Mouse (Mus musculus): ENCODE data around the gene Mettl7b. TPM values are rescaled to one million over a fixed set of nuclear protein-coding genes. Genes with fewer than 3 reads are reported as not detected.

The Mettl7b gene
- polyA plus RNA-seq, 1 experiment, result not detected

DNA sequence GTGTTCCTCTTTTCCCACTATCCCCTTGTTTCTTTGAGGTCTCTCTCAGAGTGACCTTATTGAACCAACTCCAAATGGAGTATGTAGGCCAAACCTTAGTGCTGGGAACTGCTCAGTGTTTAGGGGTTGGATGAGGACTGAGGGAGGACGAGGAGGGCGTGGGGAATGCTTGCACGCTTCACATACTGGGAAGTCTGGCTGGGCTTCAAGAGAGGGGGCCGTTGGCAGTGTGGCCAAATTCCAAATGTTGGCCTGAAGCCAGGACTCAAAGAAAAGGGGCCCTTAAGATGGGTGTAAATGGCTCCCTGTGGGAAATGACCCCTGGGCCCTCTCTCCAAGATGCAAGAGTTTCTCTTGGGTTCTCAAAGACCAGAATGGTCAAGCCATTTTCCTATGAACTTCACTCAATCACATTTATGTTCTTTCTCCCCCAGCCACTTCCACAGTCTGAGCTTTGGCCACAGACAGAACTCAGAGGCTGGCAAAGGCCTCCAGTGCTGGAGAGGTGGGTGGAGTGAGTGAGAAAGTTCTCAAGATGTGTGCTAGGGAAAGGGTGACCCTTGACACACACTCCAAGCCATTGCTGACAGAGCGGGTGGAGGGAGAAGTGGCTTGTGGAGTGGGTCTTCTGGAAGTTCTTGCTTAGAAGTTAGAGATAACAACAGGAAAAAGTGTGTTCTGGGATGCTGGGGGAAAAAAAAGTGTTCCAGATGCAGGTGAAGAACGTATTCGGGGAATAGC is 31.0 kb downstream of the Mettl7b start:
- TF ChIP-seq POLR2A (IDR thresholded peaks at IDR 0.05; ENCODE audit: borderline replicate concordance, insufficient read depth, low read length), result no peak
- TF ChIP-seq CTCF (IDR thresholded peaks at IDR 0.05; ENCODE audit: borderline replicate concordance, insufficient read depth, low read depth, low read length), result no peak
- Histone ChIP-seq H3K4me3 (replicated peaks; ENCODE audit: insufficient read depth, low read depth, low read length) (no peak overlapping the region), H3K27me3 (ENCODE audit: control insufficient read depth, insufficient read depth, low read length) (no peaks in the 10 kb centered on the region), H3K4me1 (ENCODE audit: control insufficient read depth, insufficient read depth, low read length) (no peaks in the 10 kb centered on the region), H3K27ac (ENCODE audit: insufficient read depth, low read length) (no peak overlapping the region)
- WGBS, result 60% methylated on average over 7 of the region's 7 CpGs
- no peak for DNase-seq

DNA sequence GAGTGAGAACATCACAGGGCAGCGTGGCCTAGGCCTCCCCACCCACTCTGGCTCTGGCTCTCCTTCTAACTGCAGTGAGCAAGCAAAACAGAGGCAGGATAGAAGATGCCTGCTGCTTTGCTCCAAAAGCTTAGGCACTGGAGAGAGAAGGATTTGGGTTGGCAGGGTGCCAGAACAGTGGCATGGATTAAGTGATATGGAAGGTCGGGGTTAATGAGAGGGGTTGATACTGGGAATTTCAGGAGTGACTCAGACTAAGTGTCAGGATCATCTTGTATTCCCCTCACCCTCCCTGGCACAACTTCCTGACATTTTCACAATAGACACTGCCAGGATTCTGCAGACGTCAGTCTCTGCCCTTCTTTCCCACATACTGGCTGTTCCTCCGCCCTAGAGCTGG is 32.4 kb downstream of the Mettl7b start:
- H3K4me3 ChIP-seq (replicated peaks; ENCODE audit: insufficient read depth, low read depth, low read length), result no peak overlapping the region
- DNase-seq, result no peak
- TF ChIP-seq POLR2A (IDR thresholded peaks at IDR 0.05; ENCODE audit: borderline replicate concordance, insufficient read depth, low read length), result no peak
- TF ChIP-seq CTCF (IDR thresholded peaks at IDR 0.05; ENCODE audit: borderline replicate concordance, insufficient read depth, low read depth, low read length), result no peak
- H3K27ac ChIP-seq (ENCODE audit: insufficient read depth, low read length), result no peak overlapping the region
- no peaks in the 10 kb centered on the region for H3K27me3 ChIP-seq (ENCODE audit: control insufficient read depth, insufficient read depth, low read length)
- peaks cover 3% of the 10 kb centered on the region; the same call in 1 of the 2 replicates for H3K4me1 ChIP-seq (ENCODE audit: control insufficient read depth, insufficient read depth, low read length)
- WGBS, result 42% methylated on average over 4 of the region's 4 CpGs

DNA sequence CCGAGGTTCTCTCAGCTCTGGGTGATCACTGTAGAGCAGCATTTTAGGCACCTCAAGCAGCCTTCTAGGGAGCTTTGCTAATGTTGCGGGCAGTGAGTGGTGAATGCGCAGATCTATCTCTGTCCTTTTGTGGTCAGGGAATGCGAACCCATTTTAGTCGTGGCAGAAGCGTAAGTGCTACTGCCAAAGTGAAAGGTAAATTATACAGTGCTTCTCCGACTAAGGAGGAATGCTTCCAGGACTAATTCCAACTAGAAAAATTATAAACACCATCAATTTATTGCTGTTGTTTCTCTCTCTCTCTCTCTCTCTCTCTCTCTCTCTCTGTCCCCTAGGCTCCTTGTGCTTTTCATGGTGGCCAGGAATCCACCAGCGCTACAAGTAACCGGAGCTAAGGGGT is 36.9 kb downstream of the Mettl7b start, which contains the start of gene Bloc1s1:
Bloc1s1 (minus strand) TSS at position 101 of the 400 bp plus-strand sequence.
- Histone ChIP-seq H3K27ac (ENCODE audit: insufficient read depth, low read length) (peak within 1 kb of the TSS; percentile 93), H3K4me1 (ENCODE audit: control insufficient read depth, insufficient read depth, low read length) (peaks cover 34% of the 10 kb centered on the region), H3K27me3 (ENCODE audit: control insufficient read depth, insufficient read depth, low read length) (no peaks in the 10 kb centered on the region), H3K4me3 (replicated peaks; ENCODE audit: insufficient read depth, low read depth, low read length) (peak within 1 kb of the TSS; percentile 69)
- WGBS, result 31% methylated on average over 9 of the region's 9 CpGs
- no peak for DNase-seq
- no peak for TF ChIP-seq POLR2A (IDR thresholded peaks at IDR 0.05; ENCODE audit: borderline replicate concordance, insufficient read depth, low read length)
- TF ChIP-seq CTCF (IDR thresholded peaks at IDR 0.05; ENCODE audit: borderline replicate concordance, insufficient read depth, low read depth, low read length), result no peak

DNA sequence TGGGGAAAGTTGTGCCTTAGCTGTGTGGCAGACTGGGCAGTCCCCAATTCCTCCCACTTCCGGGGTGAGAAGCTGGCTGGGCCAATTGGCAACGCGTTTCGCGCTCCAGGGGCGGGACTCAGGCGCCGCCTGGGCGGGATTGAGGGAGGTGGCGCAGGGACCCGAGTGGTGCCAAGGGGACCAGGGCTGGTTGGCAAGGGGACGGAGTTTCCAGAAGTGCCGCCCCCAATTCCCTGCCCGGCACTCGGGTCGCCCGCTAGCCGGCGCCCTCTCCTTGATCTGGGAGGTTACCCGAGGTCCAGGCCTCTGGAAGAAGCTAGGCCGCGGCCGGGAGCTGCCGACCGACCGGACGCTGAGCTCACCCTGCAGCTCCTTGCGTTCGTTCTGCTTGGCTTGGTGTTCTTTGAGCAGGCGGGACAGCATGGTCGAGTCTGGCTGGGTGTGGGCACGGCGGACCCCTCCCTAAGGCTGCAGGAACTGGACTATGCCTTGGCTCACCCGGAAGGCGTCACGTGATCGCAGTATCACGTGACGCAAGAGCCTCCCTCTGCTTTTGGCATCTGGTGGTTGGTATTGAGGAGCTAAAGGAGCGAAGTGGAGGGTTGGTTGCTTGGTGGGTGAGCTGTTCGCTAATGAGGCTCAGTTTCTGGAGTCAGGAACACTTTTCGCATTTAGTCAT is 37.6 kb downstream of the Mettl7b start:
- peaks cover 38% of the 10 kb centered on the region for H3K4me1 ChIP-seq (ENCODE audit: control insufficient read depth, insufficient read depth, low read length)
- H3K27me3 ChIP-seq (ENCODE audit: control insufficient read depth, insufficient read depth, low read length), result no peaks in the 10 kb centered on the region
- H3K4me3 ChIP-seq (replicated peaks; ENCODE audit: insufficient read depth, low read depth, low read length), result peak overlapping the region; percentile 69
- WGBS, result under 1% methylated on average over 42 of the region's 42 CpGs
- DNase-seq, result peak; percentile 96
- peak; percentile 88 for TF ChIP-seq POLR2A (IDR thresholded peaks at IDR 0.05; ENCODE audit: borderline replicate concordance, insufficient read depth, low read length)
- no peak for TF ChIP-seq CTCF (IDR thresholded peaks at IDR 0.05; ENCODE audit: borderline replicate concordance, insufficient read depth, low read depth, low read length)
- H3K27ac ChIP-seq (ENCODE audit: insufficient read depth, low read length), result peak overlapping the region; percentile 93

DNA sequence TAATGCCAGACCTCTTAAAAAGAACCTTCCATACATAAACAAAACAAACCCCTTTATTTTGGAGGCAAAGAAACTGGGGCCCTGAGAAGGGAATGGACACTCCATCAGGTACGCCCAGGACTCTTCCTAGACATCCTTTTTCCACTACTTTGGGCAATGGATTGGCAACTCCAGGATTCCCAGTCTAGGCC is 38.1 kb downstream of the Mettl7b start, which contains the start of gene Rdh5:
Rdh5 (minus strand) TSS at position 67 of the 191 bp plus-strand sequence.
- Histone ChIP-seq H3K4me1 (ENCODE audit: control insufficient read depth, insufficient read depth, low read length) (peaks cover 42% of the 10 kb centered on the region), H3K27me3 (ENCODE audit: control insufficient read depth, insufficient read depth, low read length) (no peaks in the 10 kb centered on the region), H3K27ac (ENCODE audit: insufficient read depth, low read length) (peak within 1 kb of the TSS; percentile 93), H3K4me3 (replicated peaks; ENCODE audit: insufficient read depth, low read depth, low read length) (peak within 1 kb of the TSS; percentile 69)
- TF ChIP-seq CTCF (IDR thresholded peaks at IDR 0.05; ENCODE audit: borderline replicate concordance, insufficient read depth, low read depth, low read length), result no peak
- TF ChIP-seq POLR2A (IDR thresholded peaks at IDR 0.05; ENCODE audit: borderline replicate concordance, insufficient read depth, low read length), result no peak
- DNase-seq, result no peak
- 7% methylated on average over 1 of the region's 1 CpGs for WGBS

DNA sequence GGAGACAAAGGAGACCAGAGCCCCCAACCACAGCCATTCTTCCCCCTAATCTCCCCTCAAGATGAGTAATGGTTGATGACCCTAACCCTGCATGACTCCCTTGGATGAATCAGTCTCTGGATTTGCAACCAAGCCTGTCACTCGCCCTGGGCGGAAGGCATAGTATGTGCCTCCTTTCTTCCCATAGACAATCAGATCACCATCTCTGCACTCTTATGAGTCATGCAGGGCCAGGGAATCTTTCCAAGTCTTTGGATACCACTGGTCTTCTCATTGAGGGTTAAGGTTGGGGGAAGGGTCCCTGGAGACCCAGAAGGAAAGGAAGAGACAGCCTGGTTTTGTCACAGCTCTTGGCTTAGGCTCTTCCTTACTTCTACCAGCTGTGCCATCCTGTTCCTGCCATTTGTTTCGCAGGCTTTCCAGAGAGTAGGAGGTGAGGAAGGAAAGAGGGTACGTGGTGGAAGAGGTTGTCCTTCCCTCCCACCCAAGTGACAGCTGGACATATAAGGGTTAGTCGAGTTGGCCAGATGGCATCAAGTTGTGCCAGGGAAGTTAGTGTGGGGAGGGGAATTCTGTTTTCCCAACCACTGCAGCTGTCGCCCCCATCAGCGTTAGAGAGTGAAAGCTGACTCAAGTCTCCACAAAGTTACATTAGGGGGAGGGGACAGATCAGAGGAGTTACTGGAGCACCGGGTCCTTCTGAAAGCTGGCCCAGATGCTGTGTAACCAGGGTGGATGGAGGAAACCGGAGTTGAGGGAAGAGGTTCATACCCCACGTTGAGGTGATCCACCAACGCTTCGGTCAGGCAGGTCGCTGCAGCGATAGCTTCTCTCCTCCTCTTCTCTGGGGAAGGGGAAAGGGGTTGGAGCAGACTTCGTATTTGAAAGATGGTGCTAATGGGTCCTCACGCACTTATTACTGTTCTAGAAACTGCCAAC is 38.6 kb downstream of the Mettl7b start:
- peak overlapping the region; percentile 69 for H3K4me3 ChIP-seq (replicated peaks; ENCODE audit: insufficient read depth, low read depth, low read length)
- H3K4me1 ChIP-seq (ENCODE audit: control insufficient read depth, insufficient read depth, low read length), result peaks cover 47% of the 10 kb centered on the region
- 20% methylated on average over 16 of the region's 16 CpGs for WGBS
- no peaks in the 10 kb centered on the region for H3K27me3 ChIP-seq (ENCODE audit: control insufficient read depth, insufficient read depth, low read length)
- TF ChIP-seq POLR2A (IDR thresholded peaks at IDR 0.05; ENCODE audit: borderline replicate concordance, insufficient read depth, low read length), result no peak
- no peak for TF ChIP-seq CTCF (IDR thresholded peaks at IDR 0.05; ENCODE audit: borderline replicate concordance, insufficient read depth, low read depth, low read length)
- H3K27ac ChIP-seq (ENCODE audit: insufficient read depth, low read length), result 0 out of 2 replicates have a peak overlapping the region, but pooled peaks have one; percentile 4
- peak in 1 of 2 experiments; percentile 28 for DNase-seq

DNA sequence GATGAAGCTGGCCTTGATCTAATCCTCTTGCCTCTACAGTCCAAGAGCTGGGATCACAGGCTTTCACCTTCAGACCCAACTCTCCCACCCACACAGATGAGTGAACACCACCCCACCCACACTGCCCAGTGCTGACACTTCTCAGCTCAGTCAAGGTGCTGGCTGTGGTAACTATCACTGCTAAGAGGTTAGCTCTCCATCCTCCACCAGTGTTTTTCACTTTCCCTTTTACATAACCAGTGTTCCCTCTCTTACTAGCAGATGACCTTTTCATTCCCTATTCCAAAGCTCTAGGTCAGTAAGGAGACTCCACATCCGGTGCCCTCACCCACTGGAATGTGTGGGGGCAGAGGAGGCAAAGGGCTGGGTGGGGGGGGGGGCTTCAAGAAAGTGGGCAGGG is 39.5 kb downstream of the Mettl7b start:
- H3K4me1 ChIP-seq (ENCODE audit: control insufficient read depth, insufficient read depth, low read length), result peaks cover 51% of the 10 kb centered on the region
- no peaks in the 10 kb centered on the region for H3K27me3 ChIP-seq (ENCODE audit: control insufficient read depth, insufficient read depth, low read length)
- no peak overlapping the region for H3K4me3 ChIP-seq (replicated peaks; ENCODE audit: insufficient read depth, low read depth, low read length)
- 38% methylated on average over 1 of the region's 1 CpGs for WGBS
- no peak overlapping the region for H3K27ac ChIP-seq (ENCODE audit: insufficient read depth, low read length)
- no peak for TF ChIP-seq POLR2A (IDR thresholded peaks at IDR 0.05; ENCODE audit: borderline replicate concordance, insufficient read depth, low read length)
- no peak for TF ChIP-seq CTCF (IDR thresholded peaks at IDR 0.05; ENCODE audit: borderline replicate concordance, insufficient read depth, low read depth, low read length)
- DNase-seq, result no peak

Measured in cerebellum, adult 2 months (tissue).